Mouse (Mus musculus) CH12F3 (cell line): ENCODE data around the gene Lrig1.

Source experiments
- in situ Hi-C: fragments of 300-500 bp; cut with MboI; formaldehyde crosslinking; loops from 2 replicates; pipeline ENCODE4 v1.14.3; 2020; ENCODE audit warnings: low sequenced_read_pairs

Lrig1 gene

GRCm38 (mm10) chr6:94699173-94699987, 578 bp downstream of the Lrig1 start:
- in situ Hi-C loops = no loop called here

- in situ Hi-C loops = no loop called here
Measured at GRCm38 (mm10) chr6:94698509-94699172, 1.3 kb downstream of the Lrig1 start.

GRCm38 (mm10) chr6:94697423-94697822, 2.5 kb downstream of the Lrig1 start:
- in situ Hi-C loops = no loop called here

GRCm38 (mm10) chr6:94696182-94697080, 3.5 kb downstream of the Lrig1 start:
- in situ Hi-C loops = no loop called here

GRCm38 (mm10) chr6:94695121-94695930, 4.6 kb downstream of the Lrig1 start:
- in situ Hi-C loops = no loop called here

- in situ Hi-C loops = no loop called here
Measured at GRCm38 (mm10) chr6:94694481-94694880, 5.5 kb downstream of the Lrig1 start.

GRCm38 (mm10) chr6:94693091-94693490, 6.9 kb downstream of the Lrig1 start:
- in situ Hi-C loops = no loop called here

- in situ Hi-C loops = no loop called here
Measured at GRCm38 (mm10) chr6:94692003-94692402, 8.0 kb downstream of the Lrig1 start.

- in situ Hi-C loops = no loop called here
Measured at GRCm38 (mm10) chr6:94690247-94690646, 9.7 kb downstream of the Lrig1 start.

GRCm38 (mm10) chr6:94688722-94689121, 11.2 kb downstream of the Lrig1 start:
- in situ Hi-C loops = no loop called here

GRCm38 (mm10) chr6:94686048-94686447, 13.9 kb downstream of the Lrig1 start:
- in situ Hi-C loops = no loop called here

GRCm38 (mm10) chr6:94685611-94686010, 14.3 kb downstream of the Lrig1 start:
- in situ Hi-C loops = no loop called here

GRCm38 (mm10) chr6:94684844-94685557, 15.0 kb downstream of the Lrig1 start:
- in situ Hi-C loops = no loop called here

- in situ Hi-C loops = no loop called here
Measured at GRCm38 (mm10) chr6:94683701-94684100, 16.3 kb downstream of the Lrig1 start.

- in situ Hi-C loops = no loop called here
Measured at GRCm38 (mm10) chr6:94682270-94682618, 17.7 kb downstream of the Lrig1 start.

- in situ Hi-C loops = no loop called here
Measured at GRCm38 (mm10) chr6:94681446-94682269, 18.3 kb downstream of the Lrig1 start.

- in situ Hi-C loops = no loop called here
Measured at GRCm38 (mm10) chr6:94680760-94681445, 19.1 kb downstream of the Lrig1 start.

GRCm38 (mm10) chr6:94679249-94679648, 20.7 kb downstream of the Lrig1 start:
- in situ Hi-C loops = no loop called here
